Mouse (Mus musculus): ENCODE measurements around the gene Dynlt1f. TPM values are rescaled to one million over a fixed set of nuclear protein-coding genes. Genes with fewer than 3 reads are reported as not detected.
"Not testable (repeated sequence)": the region's sequence is repeated elsewhere in the genome, so short reads cannot be mapped to it uniquely, and the experiment has no call there.

Dynlt1f gene
- polyA plus RNA-seq, 1 experiment from 2014 or later, result 255 TPM

GRCm38 (mm10) chr17:6656471-6656870, 771 bp upstream of the Dynlt1f start:
- H3K36me3 ChIP-seq; ATAC-seq (ENCODE audit: insufficient number of reproducible peaks, insufficient read depth, low FRiP score, low TSS enrichment, low read depth); H3K4me1 ChIP-seq; H3K27ac ChIP-seq; H3K4me2 ChIP-seq; H3K4me3 ChIP-seq; H3K9me3 ChIP-seq; H3K27me3 ChIP-seq; H3K9ac ChIP-seq: not testable (repeated sequence)
- WGBS, result 97% methylated on average over 3 of the region's 3 CpGs

DNA sequence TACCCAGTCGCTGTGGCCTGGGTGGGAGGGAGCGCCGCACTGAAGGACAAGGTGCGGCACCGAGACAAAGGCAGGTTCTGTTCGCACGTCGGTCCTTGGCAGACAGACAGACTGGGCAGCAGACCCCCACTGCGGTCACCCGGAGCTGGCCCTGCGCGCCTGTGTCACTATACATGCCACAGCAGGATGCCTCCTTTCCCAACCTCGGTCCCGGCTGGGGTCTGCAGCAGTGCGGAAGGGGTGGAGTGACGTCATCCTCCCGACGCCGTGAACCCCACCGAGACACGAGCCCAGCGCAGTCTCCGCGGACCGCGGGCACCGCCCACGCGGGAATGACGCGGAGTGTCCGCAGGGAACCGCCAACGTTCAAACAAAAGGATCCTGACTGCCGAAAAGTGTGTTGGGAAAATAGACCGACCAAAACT, 601 bp downstream of the Dynlt1f start:
- Histone ChIP-seq H3K9ac (peak overlapping the region; percentile 74), H3K27ac (peak overlapping the region; percentile 82), H3K4me3 (peak overlapping the region; percentile 53), H3K4me2 (peak overlapping the region; percentile 53)
- not testable (repeated sequence) for H3K9me3 ChIP-seq, H3K4me1 ChIP-seq, H3K27me3 ChIP-seq, H3K36me3 ChIP-seq
- ATAC-seq (ENCODE audit: insufficient number of reproducible peaks, insufficient read depth, low FRiP score, low TSS enrichment, low read depth), result peak; percentile 81
- under 1% methylated on average over 36 of the region's 36 CpGs for WGBS

- not testable (repeated sequence) for H3K27me3 ChIP-seq; H3K9me3 ChIP-seq; H3K9ac ChIP-seq; H3K4me2 ChIP-seq; H3K27ac ChIP-seq; H3K36me3 ChIP-seq; H3K4me1 ChIP-seq; ATAC-seq (ENCODE audit: insufficient number of reproducible peaks, insufficient read depth, low FRiP score, low TSS enrichment, low read depth); H3K4me3 ChIP-seq
- WGBS, result 89% methylated on average over 4 of the region's 5 CpGs
These were observed 2.3 kb downstream of the Dynlt1f start for GRCm38 (mm10) chr17:6653341-6653946.

GRCm38 (mm10) chr17:6650904-6651565, 4.7 kb downstream of the Dynlt1f start:
- H3K4me2 ChIP-seq; H3K4me3 ChIP-seq; ATAC-seq (ENCODE audit: insufficient number of reproducible peaks, insufficient read depth, low FRiP score, low TSS enrichment, low read depth); H3K27me3 ChIP-seq; H3K4me1 ChIP-seq; H3K27ac ChIP-seq; H3K9ac ChIP-seq; H3K36me3 ChIP-seq; H3K9me3 ChIP-seq: not testable (repeated sequence)
- 78% methylated on average over 7 of the region's 7 CpGs for WGBS

- H3K9ac ChIP-seq; H3K4me2 ChIP-seq; H3K9me3 ChIP-seq; ATAC-seq (ENCODE audit: insufficient number of reproducible peaks, insufficient read depth, low FRiP score, low TSS enrichment, low read depth); H3K4me1 ChIP-seq; H3K27me3 ChIP-seq; H3K36me3 ChIP-seq; H3K4me3 ChIP-seq; H3K27ac ChIP-seq: not testable (repeated sequence)
- WGBS, result 93% methylated on average over 3 of the region's 3 CpGs
These were observed 8.2 kb downstream of the Dynlt1f start for GRCm38 (mm10) chr17:6647452-6647851.

GRCm38 (mm10) chr17:6646841-6647240, 8.9 kb downstream of the Dynlt1f start:
- ATAC-seq (ENCODE audit: insufficient number of reproducible peaks, insufficient read depth, low FRiP score, low TSS enrichment, low read depth); H3K4me2 ChIP-seq; H3K27me3 ChIP-seq; H3K36me3 ChIP-seq; H3K4me1 ChIP-seq; H3K9me3 ChIP-seq; H3K9ac ChIP-seq; H3K4me3 ChIP-seq; H3K27ac ChIP-seq: not testable (repeated sequence)
- WGBS, result 96% methylated on average over 8 of the region's 8 CpGs

- H3K9me3 ChIP-seq; H3K27ac ChIP-seq; H3K36me3 ChIP-seq; H3K9ac ChIP-seq; H3K4me2 ChIP-seq; ATAC-seq (ENCODE audit: insufficient number of reproducible peaks, insufficient read depth, low FRiP score, low TSS enrichment, low read depth); H3K4me1 ChIP-seq; H3K4me3 ChIP-seq; H3K27me3 ChIP-seq: not testable (repeated sequence)
- WGBS, result 91% methylated on average over 4 of the region's 4 CpGs
These were observed 10.0 kb downstream of the Dynlt1f start for GRCm38 (mm10) chr17:6645668-6646067.

- ATAC-seq (ENCODE audit: insufficient number of reproducible peaks, insufficient read depth, low FRiP score, low TSS enrichment, low read depth); H3K9ac ChIP-seq; H3K4me2 ChIP-seq; H3K27me3 ChIP-seq; H3K4me3 ChIP-seq; H3K36me3 ChIP-seq; H3K4me1 ChIP-seq; H3K9me3 ChIP-seq; H3K27ac ChIP-seq: not testable (repeated sequence)
- WGBS, result 83% methylated on average over 4 of the region's 4 CpGs
These were observed 11.0 kb downstream of the Dynlt1f start for GRCm38 (mm10) chr17:6644673-6645072.

GRCm38 (mm10) chr17:6644210-6644609, 11.5 kb downstream of the Dynlt1f start:
- H3K4me1 ChIP-seq; ATAC-seq (ENCODE audit: insufficient number of reproducible peaks, insufficient read depth, low FRiP score, low TSS enrichment, low read depth); H3K9ac ChIP-seq; H3K4me2 ChIP-seq; H3K27ac ChIP-seq; H3K27me3 ChIP-seq; H3K36me3 ChIP-seq; H3K4me3 ChIP-seq; H3K9me3 ChIP-seq: not testable (repeated sequence)
- 89% methylated on average over 9 of the region's 9 CpGs for WGBS

- not testable (repeated sequence) for H3K9me3 ChIP-seq; H3K4me2 ChIP-seq; H3K9ac ChIP-seq; H3K27ac ChIP-seq; H3K36me3 ChIP-seq; H3K4me1 ChIP-seq; H3K4me3 ChIP-seq; H3K27me3 ChIP-seq; ATAC-seq (ENCODE audit: insufficient number of reproducible peaks, insufficient read depth, low FRiP score, low TSS enrichment, low read depth)
- 74% methylated on average over 14 of the region's 14 CpGs for WGBS
These were observed 14.8 kb downstream of the Dynlt1f start for GRCm38 (mm10) chr17:6640771-6641429.

- not testable (repeated sequence) for H3K9ac ChIP-seq; H3K4me1 ChIP-seq; ATAC-seq (ENCODE audit: insufficient number of reproducible peaks, insufficient read depth, low FRiP score, low TSS enrichment, low read depth); H3K36me3 ChIP-seq; H3K27ac ChIP-seq; H3K4me3 ChIP-seq; H3K27me3 ChIP-seq; H3K4me2 ChIP-seq; H3K9me3 ChIP-seq
- 90% methylated on average over 10 of the region's 10 CpGs for WGBS
These were observed 15.6 kb downstream of the Dynlt1f start for GRCm38 (mm10) chr17:6640044-6640637.

DNA sequence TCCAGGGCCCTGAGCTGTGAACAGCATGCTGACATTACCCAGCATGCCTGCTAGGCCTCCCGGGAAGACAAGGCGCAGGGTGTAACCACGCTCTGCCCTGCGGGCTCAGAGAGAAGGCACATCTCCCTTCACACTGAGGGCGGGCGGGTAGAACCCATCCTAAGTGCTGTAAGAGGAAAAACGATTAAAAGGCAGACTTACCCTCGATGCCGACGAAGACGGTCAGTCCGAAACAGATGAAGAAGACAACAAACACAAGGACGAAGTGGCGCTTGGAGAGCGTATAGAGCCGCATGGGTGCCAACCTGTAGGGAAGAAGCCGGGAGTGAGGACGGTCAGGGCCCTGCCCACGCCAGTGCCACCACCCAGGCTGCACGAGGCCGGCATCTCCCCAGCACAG, 16.2 kb downstream of the Dynlt1f start:
- H3K4me1 ChIP-seq, H3K9me3 ChIP-seq, H3K4me3 ChIP-seq, H3K36me3 ChIP-seq, H3K9ac ChIP-seq, H3K27me3 ChIP-seq, H3K27ac ChIP-seq, H3K4me2 ChIP-seq: not testable (repeated sequence)
- whole genome bisulfite sequencing, result 87% methylated on average over 16 of the region's 21 CpGs
- ATAC-seq (ENCODE audit: insufficient number of reproducible peaks, insufficient read depth, low FRiP score, low TSS enrichment, low read depth), result peak; percentile 26; the same call in 1 of the 2 replicates
